Mouse (Mus musculus) liver, embryonic 16.5 days (tissue): ENCODE data around the gene Anks1b. TPM values are rescaled to one million over a fixed set of nuclear protein-coding genes. Genes with fewer than 3 reads are reported as not detected.
A peak's percentile ranks its signal among the peaks of the same experiment; 100 is the strongest.

Experiments
- ATAC-seq: fragments of 200-750 bp; cut with Nextera tagmentation; 2 replicates; pipeline ENCODE4 v1.8.0; 2017; ENCODE audit warnings: low read depth, mild to moderate bottlenecking, moderate number of reproducible peaks, moderate library complexity
- H3K27ac ChIP-seq: fragments of 300-500 bp; sonication (generic); 2 replicates; pipeline ENCODE4 v1.5.1; 2014; ENCODE audit warnings: mild to moderate bottlenecking, low read length
- H3K27me3 ChIP-seq: fragments of 300-500 bp; sonication (generic); 2 replicates; pipeline ENCODE4 v1.6.1; 2014; ENCODE audit warnings: low read depth, low read length, mixed read lengths; ENCODE audit not compliant: control insufficient read depth, insufficient read depth
- H3K36me3 ChIP-seq: fragments of 300-500 bp; sonication (generic); 2 replicates; pipeline ENCODE4 v1.6.1; 2014; ENCODE audit warnings: mild to moderate bottlenecking; ENCODE audit not compliant: control insufficient read depth, insufficient read depth
- H3K4me1 ChIP-seq: fragments of 300-500 bp; sonication (generic); 2 replicates; pipeline ENCODE4 v1.6.1; 2014; ENCODE audit warnings: low read depth, low read length, mixed read lengths; ENCODE audit not compliant: control insufficient read depth
- H3K4me2 ChIP-seq: fragments of 300-500 bp; sonication (generic); 2 replicates; pipeline ENCODE4 v1.6.1; 2014; ENCODE audit warnings: low read depth, low read length, mixed read lengths
- H3K4me3 ChIP-seq: fragments of 300-500 bp; sonication (generic); 2 replicates; pipeline ENCODE4 v1.5.1; 2014; ENCODE audit warnings: low read depth, mild to moderate bottlenecking, low read length
- H3K9ac ChIP-seq: fragments of 300-500 bp; sonication (generic); 2 replicates; pipeline ENCODE4 v1.6.1; 2014; ENCODE audit warnings: low read depth, low read length
- H3K9me3 ChIP-seq: fragments of 300-500 bp; sonication (generic); replicated peaks from 2 replicates; pipeline ENCODE4 v1.6.1; 2016; ENCODE audit warnings: low read length; ENCODE audit not compliant: control insufficient read depth
- WGBS: fragments of 180-500 bp; shearing (Covaris S2); extraction: QIAGEN DNeasy Blood & Tissue Kit; methylation state at CpG from one replicate; pipeline ENCODE4 v1.1.7; 2014; ENCODE audit not compliant: insufficient replicate concordance; 5-methylcytosine and 5-hydroxymethylcytosine counted together
- polyA plus RNA-seq: library from polyadenylated mRNA; unstranded; fragments of >200 nt; fragmentation: Nextera tagmentation; extraction: Ambion mirVana; gene quantifications from 2 replicates; pipeline ENCODE4 v1.2.1, GENCODE M21; 2015

Anks1b gene
- polyA plus RNA-seq, 1 experiment from 2014 or later, result not detected

GRCm38 (mm10) chr10:90828581-90829393 lies 955.5 kb downstream of the Anks1b start:
- Histone ChIP-seq H3K27ac (no peak overlapping the region), H3K4me3 (peak overlapping the region; percentile 13; the same call in 1 of the 2 replicates), H3K4me2 (peak overlapping the region; percentile 35), H3K36me3 (no peaks in the 10 kb centered on the region), H3K27me3 (peaks cover 47% of the 10 kb centered on the region), H3K4me1 (no peaks in the 10 kb centered on the region), H3K9me3 (no peaks in the 10 kb centered on the region), H3K9ac (no peak overlapping the region)
- no peak for ATAC-seq
- WGBS, result 2% methylated on average over 47 of the region's 73 CpGs

GRCm38 (mm10) chr10:90829394-90830267 lies 956.3 kb downstream of the Anks1b start:
- peaks cover 47% of the 10 kb centered on the region for H3K27me3 ChIP-seq
- ATAC-seq, result no peak
- no peak overlapping the region for H3K9ac ChIP-seq
- H3K36me3 ChIP-seq, result no peaks in the 10 kb centered on the region
- no peaks in the 10 kb centered on the region for H3K4me1 ChIP-seq
- peak overlapping the region; percentile 35 for H3K4me2 ChIP-seq
- under 1% methylated on average over 41 of the region's 76 CpGs for WGBS
- peak overlapping the region; percentile 13; the same call in 1 of the 2 replicates for H3K4me3 ChIP-seq
- H3K9me3 ChIP-seq, result no peaks in the 10 kb centered on the region
- no peak overlapping the region for H3K27ac ChIP-seq

GRCm38 (mm10) chr10:90830268-90830585 lies 956.9 kb downstream of the Anks1b start:
- H3K4me3 ChIP-seq, result no peak overlapping the region
- H3K27me3 ChIP-seq, result peaks cover 47% of the 10 kb centered on the region

GRCm38 (mm10) chr10:90830591-90831287 lies 957.4 kb downstream of the Anks1b start:
- Histone ChIP-seq H3K9ac (no peak overlapping the region), H3K27me3 (peaks cover 47% of the 10 kb centered on the region)
- 5% methylated on average over 21 of the region's 21 CpGs for WGBS

More at GRCm38 (mm10) chr10:90830268-90830585, 956.9 kb downstream of the Anks1b start:
- H3K9ac ChIP-seq, result no peak overlapping the region
- H3K27ac ChIP-seq, result no peak overlapping the region
- no peak overlapping the region for H3K4me2 ChIP-seq
- H3K9me3 ChIP-seq, result no peaks in the 10 kb centered on the region
- H3K36me3 ChIP-seq, result no peaks in the 10 kb centered on the region
- 3% methylated on average over 11 of the region's 11 CpGs for WGBS
- ATAC-seq, result no peak
- H3K4me1 ChIP-seq, result no peaks in the 10 kb centered on the region

GRCm38 (mm10) chr10:90831288-90831626 lies 957.9 kb downstream of the Anks1b start:
- Histone ChIP-seq H3K27ac (no peak overlapping the region), H3K36me3 (no peaks in the 10 kb centered on the region), H3K27me3 (peaks cover 47% of the 10 kb centered on the region), H3K9me3 (no peaks in the 10 kb centered on the region), H3K4me3 (no peak overlapping the region), H3K4me2 (no peak overlapping the region), H3K4me1 (no peaks in the 10 kb centered on the region), H3K9ac (no peak overlapping the region)
- ATAC-seq, result no peak
- 6% methylated on average over 2 of the region's 2 CpGs for WGBS

More at GRCm38 (mm10) chr10:90830591-90831287, 957.4 kb downstream of the Anks1b start:
- Histone ChIP-seq H3K4me2 (no peak overlapping the region), H3K9me3 (no peaks in the 10 kb centered on the region), H3K4me3 (no peak overlapping the region), H3K36me3 (no peaks in the 10 kb centered on the region), H3K27ac (no peak overlapping the region), H3K4me1 (no peaks in the 10 kb centered on the region)
- no peak for ATAC-seq

- ATAC-seq, result no peak
- 22% methylated on average over 5 of the region's 5 CpGs for WGBS
Measured at GRCm38 (mm10) chr10:90834306-90834705, 961.0 kb downstream of the Anks1b start.

GRCm38 (mm10) chr10:90835195-90835594 lies 961.9 kb downstream of the Anks1b start:
- H3K4me2 ChIP-seq, result no peak overlapping the region
- no peak for ATAC-seq
- no peaks in the 10 kb centered on the region for H3K9me3 ChIP-seq
- peaks cover 16% of the 10 kb centered on the region for H3K27me3 ChIP-seq
- no peak overlapping the region for H3K27ac ChIP-seq
- no peaks in the 10 kb centered on the region for H3K4me1 ChIP-seq
- H3K36me3 ChIP-seq, result no peaks in the 10 kb centered on the region
- H3K9ac ChIP-seq, result no peak overlapping the region
- H3K4me3 ChIP-seq, result no peak overlapping the region

More at GRCm38 (mm10) chr10:90834306-90834705, 961.0 kb downstream of the Anks1b start:
- no peak overlapping the region for H3K9ac ChIP-seq
- H3K27ac ChIP-seq, result no peak overlapping the region
- no peaks in the 10 kb centered on the region for H3K4me1 ChIP-seq
- no peaks in the 10 kb centered on the region for H3K9me3 ChIP-seq
- no peaks in the 10 kb centered on the region for H3K36me3 ChIP-seq
- H3K4me2 ChIP-seq, result no peak overlapping the region
- H3K4me3 ChIP-seq, result no peak overlapping the region
- H3K27me3 ChIP-seq, result peaks cover 25% of the 10 kb centered on the region

GRCm38 (mm10) chr10:90839611-90840335 lies 966.5 kb downstream of the Anks1b start:
- 68% methylated on average over 9 of the region's 9 CpGs for WGBS

More at GRCm38 (mm10) chr10:90839611-90840335, 966.5 kb downstream of the Anks1b start:
- H3K36me3 ChIP-seq, result no peaks in the 10 kb centered on the region
- H3K4me2 ChIP-seq, result no peak overlapping the region
- H3K4me1 ChIP-seq, result no peaks in the 10 kb centered on the region
- ATAC-seq, result no peak
- no peak overlapping the region for H3K27ac ChIP-seq
- no peaks in the 10 kb centered on the region for H3K9me3 ChIP-seq
- H3K9ac ChIP-seq, result no peak overlapping the region
- H3K4me3 ChIP-seq, result no peak overlapping the region
- no peaks in the 10 kb centered on the region for H3K27me3 ChIP-seq
